Mouse (Mus musculus) gastrocnemius, postnatal 14 days (tissue): ENCODE results near the gene Gm13723. TPM values are rescaled to one million over a fixed set of nuclear protein-coding genes. Genes with fewer than 3 reads are reported as not detected.

Source experiments
- DNase-seq: peaks from one replicate; pipeline ENCODE4 v3.0.0; 2021; ENCODE audit warnings: mixed read lengths
- intact Hi-C: fragments of 180-260 bp; cut with DNase I; formaldehyde crosslinking; loops from one replicate; pipeline ENCODE4 v1.15.1; 2025; ENCODE audit warnings: low total_unique reads
- long read RNA-seq, 2 experiments: library from polyadenylated mRNA; stranded (forward); transcript quantifications; one replicate each; pipeline ENCODE4 v2.0.0; 2021
- total RNA-seq, 2 experiments: library from RNA; stranded (reverse); gene quantifications; 2 replicates each; pipeline ENCODE4 v1.2.3; 2021

Gm13723 gene
- not detected for total RNA-seq
- long read RNA-seq, experiment 1 = 0 reads
- long read RNA-seq, experiment 2 = 0 reads

DNA sequence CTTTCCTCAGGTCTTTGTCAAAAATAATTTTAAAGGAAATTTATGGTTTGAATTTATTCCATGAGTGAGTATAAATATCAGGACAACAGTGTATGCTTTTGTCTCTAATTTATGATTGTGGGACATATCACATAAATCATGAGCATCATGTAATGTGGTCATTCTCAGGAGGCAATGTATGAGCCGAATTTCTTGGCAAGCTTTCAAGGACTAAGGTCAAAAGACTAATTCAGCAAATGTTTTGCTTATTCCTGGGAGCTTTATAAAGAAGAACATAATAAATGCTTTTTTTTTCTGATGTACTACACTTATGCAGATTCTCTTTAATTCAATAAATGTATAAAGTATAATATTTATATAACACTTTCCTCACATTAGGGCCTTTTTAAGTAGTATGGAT is at the start of gene Gm13723:
Gm13723 (minus strand) TSS at position 101 of the 400 bp plus-strand sequence.
- no peak for DNase-seq
- intact Hi-C loops = no loop called here

DNA sequence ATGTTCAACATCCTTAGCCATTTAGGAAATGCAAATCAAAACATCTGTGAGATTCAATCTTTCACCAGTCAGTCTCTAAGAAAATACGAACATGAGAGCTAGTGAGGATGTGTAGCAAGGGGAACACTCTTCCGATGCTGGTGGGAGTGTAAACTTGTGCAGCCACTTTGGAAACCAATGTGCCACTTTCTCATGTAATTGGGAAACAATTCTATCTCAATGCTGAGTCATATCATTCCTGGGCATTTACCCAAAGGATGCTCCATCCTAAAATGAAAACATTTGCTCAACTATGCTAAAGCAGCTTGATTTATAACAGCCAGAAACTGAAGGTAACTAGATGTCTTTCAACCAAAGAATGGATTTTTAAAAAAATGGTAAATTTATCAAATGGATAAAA is 31.0 kb upstream of the Gm13723 start:
- intact Hi-C loops = no loop called here
- no peak for DNase-seq

DNA sequence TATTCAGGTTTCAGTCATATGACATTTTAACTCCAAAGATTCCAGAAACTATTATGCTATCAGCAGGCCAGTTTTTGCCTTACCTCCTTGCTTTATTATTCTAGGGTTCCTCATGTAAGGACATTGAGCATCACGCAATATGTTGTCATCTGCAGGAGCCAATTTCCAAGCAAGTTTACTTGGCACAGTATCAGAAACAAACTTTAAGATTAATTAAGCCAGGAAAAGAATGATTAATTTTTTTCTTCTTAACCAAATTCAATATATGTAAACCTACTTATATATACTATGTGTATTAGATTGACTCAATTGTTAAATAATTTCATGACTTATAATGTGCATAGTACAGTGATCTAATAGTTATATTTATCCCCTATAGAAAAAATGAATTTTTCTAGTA is 17.5 kb upstream of the Gm13723 start, which contains the start of gene Olfr1097:
Olfr1097 (minus strand) TSS at position 101 of the 400 bp plus-strand sequence.
- no peak for DNase-seq
- intact Hi-C loops = no loop called here

DNA sequence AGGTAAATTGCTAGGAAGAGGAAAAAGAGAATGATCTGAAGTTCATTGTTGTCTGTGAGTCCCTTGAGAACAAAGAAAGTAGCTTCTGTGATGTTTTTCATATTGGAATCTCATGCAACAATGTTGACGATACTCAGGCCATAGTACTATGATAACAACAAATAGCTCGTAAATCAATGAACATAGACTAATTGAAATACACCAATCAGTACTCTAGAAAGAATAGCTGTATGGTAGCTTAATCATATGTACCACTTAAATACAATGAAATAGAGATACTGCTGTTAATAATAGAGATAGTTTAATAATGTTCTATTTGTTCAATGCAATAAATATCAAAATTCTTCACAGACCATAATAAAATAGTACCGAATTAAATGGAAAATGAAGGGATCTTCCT is 23.0 kb downstream of the Gm13723 start, which contains the start of gene Olfr1095:
Olfr1095 (minus strand) TSS at position 101 of the 400 bp plus-strand sequence.
- no peak for DNase-seq
- intact Hi-C loops = no loop called here

DNA sequence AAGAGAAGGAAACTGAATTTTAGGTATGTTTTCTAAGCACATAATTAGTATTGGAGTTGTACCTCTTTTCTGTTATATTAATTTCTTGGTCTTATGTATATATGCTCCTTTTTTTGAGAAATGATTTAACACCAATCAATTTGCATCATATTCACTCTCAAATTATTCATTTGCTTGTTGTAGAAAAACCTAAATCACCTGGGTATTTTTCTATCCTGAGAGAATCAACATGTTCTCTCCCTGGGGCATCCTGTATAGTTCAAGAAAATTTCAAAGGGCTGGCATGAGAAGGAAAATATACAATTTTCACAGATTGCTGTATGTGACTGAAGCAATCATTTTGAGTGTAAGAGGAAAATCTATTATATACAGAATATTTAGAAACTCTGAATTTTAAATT is 50.2 kb downstream of the Gm13723 start, which contains the start of gene Olfr1094:
Olfr1094 (plus strand) TSS at position 301 of the 400 bp plus-strand sequence.
- intact Hi-C loops = no loop called here
- no peak for DNase-seq

Other genes with a start within 250 kb of the Gm13723 start
- not detected for gene Olfr1084, start 235.1 kb downstream of the Gm13723 start, total RNA-seq
- gene Olfr1085, start 212.8 kb downstream of the Gm13723 start, total RNA-seq = not detected
- gene Olfr1086, start 194.7 kb downstream of the Gm13723 start, total RNA-seq = not detected
- gene Olfr1087, start 176.4 kb downstream of the Gm13723 start, total RNA-seq = not detected
- not detected for gene Olfr1089, start 141.1 kb downstream of the Gm13723 start, total RNA-seq
- not detected for gene Olfr1090, start 115.8 kb downstream of the Gm13723 start, total RNA-seq
- not detected for gene Olfr1093, start 92.3 kb downstream of the Gm13723 start, total RNA-seq
- gene Olfr141, start 64.8 kb downstream of the Gm13723 start, total RNA-seq = not detected
- gene Olfr1094, start 50.1 kb downstream of the Gm13723 start, total RNA-seq = not detected
- not detected for gene Olfr1095, start 23.1 kb downstream of the Gm13723 start, total RNA-seq
- gene Olfr1097, start 17.4 kb upstream of the Gm13723 start, total RNA-seq = not detected
- not detected for gene Olfr1098, start 49.7 kb upstream of the Gm13723 start, total RNA-seq
- not detected for gene Olfr1099, start 85.9 kb upstream of the Gm13723 start, total RNA-seq
- gene Olfr1100, start 105.2 kb upstream of the Gm13723 start, total RNA-seq = not detected
- not detected for gene Olfr1101, start 116.4 kb upstream of the Gm13723 start, total RNA-seq
- not detected for gene Olfr1102, start 123.6 kb upstream of the Gm13723 start, total RNA-seq
- gene Olfr1104, start 152.3 kb upstream of the Gm13723 start, total RNA-seq = not detected
- gene Olfr1105, start 161.7 kb upstream of the Gm13723 start, total RNA-seq = not detected
- gene Olfr1106, start 177.5 kb upstream of the Gm13723 start, total RNA-seq = not detected
- gene Olfr1107, start 201.0 kb upstream of the Gm13723 start, total RNA-seq = not detected
- not detected for gene Olfr1109, start 221.2 kb upstream of the Gm13723 start, total RNA-seq
- not detected for gene Olfr259, start 239.8 kb upstream of the Gm13723 start, total RNA-seq